Mouse (Mus musculus): ENCODE data around the gene Tor4a. TPM values are rescaled to one million over a fixed set of nuclear protein-coding genes. Genes with fewer than 3 reads are reported as not detected.

The Tor4a gene
- polyA plus RNA-seq, 1 experiment from 2014 or later = 7.5 TPM

GRCm38 (mm10) chr2:25177685-25178084 is 19.0 kb downstream of the Tor4a start:
- ATAC-seq (ENCODE audit: insufficient read depth) = no peak
- 3% methylated on average over 6 of the region's 6 CpGs for WGBS
- TF ChIP-seq CTCF (IDR thresholded peaks at IDR 0.05; ENCODE audit: low read depth) = no peak
- Histone ChIP-seq H3K9ac (peak overlapping the region; percentile 15; the same call in 1 of the 2 replicates), H3K36me3 (ENCODE audit: insufficient read depth) (no peaks in the 10 kb centered on the region), H3K9me3 (ENCODE audit: low read depth, low read length) (no peaks in the 10 kb centered on the region), H3K27me3 (ENCODE audit: insufficient read depth, low read length) (peaks cover 41% of the 10 kb centered on the region), H3K27ac (ENCODE audit: low read depth) (peak overlapping the region; percentile 46; the same call in 1 of the 2 replicates), H3K4me2 (peak overlapping the region; percentile 18; the same call in 1 of the 2 replicates), H3K4me1 (ENCODE audit: insufficient read depth) (peaks cover 15% of the 10 kb centered on the region), H3K4me3 (ENCODE audit: low read depth, low read length) (no peak overlapping the region)
- peak; percentile 56 for DNase-seq

- peak overlapping the region; percentile 15; the same call in 1 of the 2 replicates for H3K9ac ChIP-seq
- ATAC-seq (ENCODE audit: insufficient read depth) (no peak), DNase-seq (no peak)
- peaks cover 15% of the 10 kb centered on the region for H3K4me1 ChIP-seq (ENCODE audit: insufficient read depth)
- no peaks in the 10 kb centered on the region for H3K9me3 ChIP-seq (ENCODE audit: low read depth, low read length)
- H3K4me3 ChIP-seq (ENCODE audit: low read depth, low read length) = no peak overlapping the region
- no peaks in the 10 kb centered on the region for H3K36me3 ChIP-seq (ENCODE audit: insufficient read depth)
- 41% methylated on average over 4 of the region's 4 CpGs for WGBS
- peak overlapping the region; percentile 18; the same call in 1 of the 2 replicates for H3K4me2 ChIP-seq
- H3K27me3 ChIP-seq (ENCODE audit: insufficient read depth, low read length) = peaks cover 38% of the 10 kb centered on the region
- no peak for TF ChIP-seq CTCF (IDR thresholded peaks at IDR 0.05; ENCODE audit: low read depth)
- H3K27ac ChIP-seq (ENCODE audit: low read depth) = peak overlapping the region; percentile 46; the same call in 1 of the 2 replicates
Observed at GRCm38 (mm10) chr2:25177076-25177475, 19.6 kb downstream of the Tor4a start.

GRCm38 (mm10) chr2:25176573-25176972 is 20.1 kb downstream of the Tor4a start:
- Histone ChIP-seq H3K4me2 (no peak overlapping the region), H3K36me3 (ENCODE audit: insufficient read depth) (no peaks in the 10 kb centered on the region), H3K27ac (ENCODE audit: low read depth) (no peak overlapping the region), H3K27me3 (ENCODE audit: insufficient read depth, low read length) (peaks cover 35% of the 10 kb centered on the region), H3K4me3 (ENCODE audit: low read depth, low read length) (no peak overlapping the region), H3K9me3 (ENCODE audit: low read depth, low read length) (no peaks in the 10 kb centered on the region), H3K4me1 (ENCODE audit: insufficient read depth) (peaks cover 15% of the 10 kb centered on the region), H3K9ac (no peak overlapping the region)
- ATAC-seq (ENCODE audit: insufficient read depth) = no peak
- TF ChIP-seq CTCF (IDR thresholded peaks at IDR 0.05; ENCODE audit: low read depth) = no peak
- DNase-seq = peak; percentile 30
- 49% methylated on average over 6 of the region's 6 CpGs for WGBS

GRCm38 (mm10) chr2:25175690-25176078 is 21.0 kb downstream of the Tor4a start:
- peaks cover 26% of the 10 kb centered on the region for H3K27me3 ChIP-seq (ENCODE audit: insufficient read depth, low read length)
- no peak overlapping the region for H3K4me2 ChIP-seq
- no peak overlapping the region for H3K27ac ChIP-seq (ENCODE audit: low read depth)
- TF ChIP-seq CTCF (IDR thresholded peaks at IDR 0.05; ENCODE audit: low read depth) = no peak
- no peak overlapping the region for H3K9ac ChIP-seq
- H3K9me3 ChIP-seq (ENCODE audit: low read depth, low read length) = no peaks in the 10 kb centered on the region
- WGBS = 80% methylated on average over 4 of the region's 4 CpGs
- no peak overlapping the region for H3K4me3 ChIP-seq (ENCODE audit: low read depth, low read length)
- ATAC-seq (ENCODE audit: insufficient read depth) (no peak), DNase-seq (no peak)
- H3K4me1 ChIP-seq (ENCODE audit: insufficient read depth) = peaks cover 15% of the 10 kb centered on the region
- H3K36me3 ChIP-seq (ENCODE audit: insufficient read depth) = no peaks in the 10 kb centered on the region

- Histone ChIP-seq H3K27ac (ENCODE audit: low read depth) (no peak overlapping the region), H3K9me3 (ENCODE audit: low read depth, low read length) (no peaks in the 10 kb centered on the region), H3K9ac (no peak overlapping the region), H3K27me3 (ENCODE audit: insufficient read depth, low read length) (peaks cover 22% of the 10 kb centered on the region), H3K4me2 (no peak overlapping the region), H3K4me3 (ENCODE audit: low read depth, low read length) (no peak overlapping the region), H3K4me1 (ENCODE audit: insufficient read depth) (peaks cover 15% of the 10 kb centered on the region), H3K36me3 (ENCODE audit: insufficient read depth) (no peaks in the 10 kb centered on the region)
- ATAC-seq (ENCODE audit: insufficient read depth) (no peak), DNase-seq (no peak)
- no peak for TF ChIP-seq CTCF (IDR thresholded peaks at IDR 0.05; ENCODE audit: low read depth)
- 49% methylated on average over 7 of the region's 7 CpGs for WGBS
Observed at GRCm38 (mm10) chr2:25174866-25175689, 21.6 kb downstream of the Tor4a start.

GRCm38 (mm10) chr2:25173821-25174220 is 22.9 kb downstream of the Tor4a start:
- ATAC-seq (ENCODE audit: insufficient read depth) (no peak), DNase-seq (no peak)
- Histone ChIP-seq H3K9me3 (ENCODE audit: low read depth, low read length) (no peaks in the 10 kb centered on the region), H3K4me1 (ENCODE audit: insufficient read depth) (peaks cover 15% of the 10 kb centered on the region), H3K9ac (no peak overlapping the region), H3K36me3 (ENCODE audit: insufficient read depth) (no peaks in the 10 kb centered on the region), H3K27me3 (ENCODE audit: insufficient read depth, low read length) (peaks cover 14% of the 10 kb centered on the region), H3K4me2 (no peak overlapping the region), H3K27ac (ENCODE audit: low read depth) (no peak overlapping the region), H3K4me3 (ENCODE audit: low read depth, low read length) (no peak overlapping the region)
- no peak for TF ChIP-seq CTCF (IDR thresholded peaks at IDR 0.05; ENCODE audit: low read depth)
- WGBS = 88% methylated on average over 4 of the region's 4 CpGs

GRCm38 (mm10) chr2:25172629-25173028 is 24.1 kb downstream of the Tor4a start:
- H3K27ac ChIP-seq (ENCODE audit: low read depth) = no peak overlapping the region
- peaks cover 8% of the 10 kb centered on the region; the same call in 1 of the 2 replicates for H3K4me1 ChIP-seq (ENCODE audit: insufficient read depth)

More at GRCm38 (mm10) chr2:25172629-25173028, 24.1 kb downstream of the Tor4a start:
- Histone ChIP-seq H3K27me3 (ENCODE audit: insufficient read depth, low read length) (peaks cover 4% of the 10 kb centered on the region; the same call in 1 of the 2 replicates), H3K36me3 (ENCODE audit: insufficient read depth) (no peaks in the 10 kb centered on the region), H3K4me3 (ENCODE audit: low read depth, low read length) (no peak overlapping the region), H3K9ac (no peak overlapping the region), H3K4me2 (no peak overlapping the region), H3K9me3 (ENCODE audit: low read depth, low read length) (no peaks in the 10 kb centered on the region)
- DNase-seq = no peak
- ATAC-seq (ENCODE audit: insufficient read depth) = no peak
- WGBS = 59% methylated on average over 8 of the region's 8 CpGs
- no peak for TF ChIP-seq CTCF (IDR thresholded peaks at IDR 0.05; ENCODE audit: low read depth)

Data from lung, embryonic 14.5 days (tissue).